Mouse (Mus musculus): ENCODE measurements around the gene Haus8. TPM values are rescaled to one million over a fixed set of nuclear protein-coding genes. Genes with fewer than 3 reads are reported as not detected.
A peak's percentile ranks its signal among the peaks of the same experiment; 100 is the strongest.
"Not testable (repeated sequence)": the region's sequence is repeated elsewhere in the genome, so short reads cannot be mapped to it uniquely, and the experiment has no call there.

The Haus8 gene
- polyA plus RNA-seq, 1 experiment from 2014 or later, result 57.4 TPM

- Histone ChIP-seq H3K9ac (no peak overlapping the region), H3K4me2 (no peak overlapping the region), H3K9me3 (replicated peaks) (no peaks in the 10 kb centered on the region), H3K36me3 (peaks cover 24% of the 10 kb centered on the region), H3K27me3 (no peaks in the 10 kb centered on the region), H3K4me3 (replicated peaks) (no peak overlapping the region), H3K4me1 (replicated peaks) (no peaks in the 10 kb centered on the region), H3K27ac (no peak overlapping the region)
- ATAC-seq (ENCODE audit: low read depth) (no peak), DNase-seq (no peak)
- 83% methylated on average over 1 of the region's 1 CpGs for WGBS (ENCODE audit: insufficient replicate concordance)
Observed at GRCm38 (mm10) chr8:71248203-71248602, 24.5 kb downstream of the Haus8 start.

GRCm38 (mm10) chr8:71242757-71243156, 30.0 kb downstream of the Haus8 start:
- H3K9me3 ChIP-seq (replicated peaks), result no peaks in the 10 kb centered on the region
- no peaks in the 10 kb centered on the region for H3K4me1 ChIP-seq (replicated peaks)
- H3K4me2 ChIP-seq, result no peak overlapping the region
- no peak overlapping the region for H3K4me3 ChIP-seq (replicated peaks)
- 64% methylated on average over 2 of the region's 2 CpGs for WGBS (ENCODE audit: insufficient replicate concordance)
- no peaks in the 10 kb centered on the region for H3K36me3 ChIP-seq
- ATAC-seq (ENCODE audit: low read depth), result no peak
- no peak overlapping the region for H3K9ac ChIP-seq
- DNase-seq, result no peak
- no peaks in the 10 kb centered on the region for H3K27me3 ChIP-seq
- H3K27ac ChIP-seq, result no peak overlapping the region

- H3K27ac ChIP-seq, result no peak overlapping the region
- ATAC-seq (ENCODE audit: low read depth) (no peak), DNase-seq (no peak)
- no peaks in the 10 kb centered on the region for H3K4me1 ChIP-seq (replicated peaks)
- no peaks in the 10 kb centered on the region for H3K9me3 ChIP-seq (replicated peaks)
- no peak overlapping the region for H3K4me3 ChIP-seq (replicated peaks)
- H3K9ac ChIP-seq, result no peak overlapping the region
- H3K4me2 ChIP-seq, result no peak overlapping the region
- no peaks in the 10 kb centered on the region for H3K36me3 ChIP-seq
- no peaks in the 10 kb centered on the region for H3K27me3 ChIP-seq
- 28% methylated on average over 2 of the region's 2 CpGs for WGBS (ENCODE audit: insufficient replicate concordance)
Observed at GRCm38 (mm10) chr8:71224560-71224959, 48.2 kb downstream of the Haus8 start.

- not testable (repeated sequence) for H3K9ac ChIP-seq; H3K27me3 ChIP-seq; H3K9me3 ChIP-seq (replicated peaks); H3K4me1 ChIP-seq (replicated peaks); H3K27ac ChIP-seq; DNase-seq; H3K4me2 ChIP-seq; H3K4me3 ChIP-seq (replicated peaks); H3K36me3 ChIP-seq; ATAC-seq (ENCODE audit: low read depth)
- 71% methylated on average over 3 of the region's 5 CpGs for WGBS (ENCODE audit: insufficient replicate concordance)
Observed at GRCm38 (mm10) chr8:71214266-71214665, 58.5 kb downstream of the Haus8 start.

GRCm38 (mm10) chr8:71205541-71205967, 67.2 kb downstream of the Haus8 start:
- H3K9ac ChIP-seq; ATAC-seq (ENCODE audit: low read depth); H3K36me3 ChIP-seq; H3K9me3 ChIP-seq (replicated peaks); H3K27me3 ChIP-seq; H3K4me1 ChIP-seq (replicated peaks); H3K27ac ChIP-seq; DNase-seq: not testable (repeated sequence)
- Histone ChIP-seq H3K4me3 (replicated peaks) (peak overlapping the region; percentile 36), H3K4me2 (peak overlapping the region; percentile 40)
- WGBS (ENCODE audit: insufficient replicate concordance), result 6% methylated on average over 7 of the region's 11 CpGs

Other genes with a start within 250 kb of the Haus8 start
- gene Myo9b, start 220 bp downstream of the Haus8 start, polyA plus RNA-seq (2015; fragmentation: Nextera tagmentation; extraction: Ambion mirVana), result 6.8 and 7.3 TPM in 2 replicates
- gene Use1, start 93.9 kb upstream of the Haus8 start, polyA plus RNA-seq (2015; fragmentation: Nextera tagmentation; extraction: Ambion mirVana), result 52.1 and 55.8 TPM in 2 replicates
- gene Ocel1, start 98.4 kb upstream of the Haus8 start, polyA plus RNA-seq (2015; fragmentation: Nextera tagmentation; extraction: Ambion mirVana), result 4.3 and 4.4 TPM in 2 replicates
- 18.8 and 19.2 TPM in 2 replicates for gene Nr2f6, start 109.0 kb upstream of the Haus8 start, polyA plus RNA-seq (2015; fragmentation: Nextera tagmentation; extraction: Ambion mirVana)
- gene Ushbp1, start 122.9 kb upstream of the Haus8 start, polyA plus RNA-seq (2015; fragmentation: Nextera tagmentation; extraction: Ambion mirVana), result 2.6 and 2.8 TPM in 2 replicates
- 65.1 and 74.8 TPM in 2 replicates for gene Babam1, start 123.9 kb upstream of the Haus8 start, polyA plus RNA-seq (2015; fragmentation: Nextera tagmentation; extraction: Ambion mirVana)
- 39.5 and 40.9 TPM in 2 replicates for gene Ankle1, start 133.1 kb upstream of the Haus8 start, polyA plus RNA-seq (2015; fragmentation: Nextera tagmentation; extraction: Ambion mirVana)
- gene Abhd8, start 190.7 kb upstream of the Haus8 start, polyA plus RNA-seq (2015; fragmentation: Nextera tagmentation; extraction: Ambion mirVana), result 12.3 and 13.2 TPM in 2 replicates
- gene Mrpl34, start 192.0 kb upstream of the Haus8 start, polyA plus RNA-seq (2015; fragmentation: Nextera tagmentation; extraction: Ambion mirVana), result 154 and 157 TPM in 2 replicates
- 50.9 and 51.6 TPM in 2 replicates for gene Dda1, start 196.3 kb upstream of the Haus8 start, polyA plus RNA-seq (2015; fragmentation: Nextera tagmentation; extraction: Ambion mirVana)
- gene Ano8, start 213.0 kb upstream of the Haus8 start, polyA plus RNA-seq (2015; fragmentation: Nextera tagmentation; extraction: Ambion mirVana), result 0.12 and 0.14 TPM in 2 replicates
- 6.8 and 7.3 TPM in 2 replicates for gene Gtpbp3, start 215.2 kb upstream of the Haus8 start, polyA plus RNA-seq (2015; fragmentation: Nextera tagmentation; extraction: Ambion mirVana)
- 24.3 and 28.4 TPM in 2 replicates for gene Plvap, start 238.8 kb upstream of the Haus8 start, polyA plus RNA-seq (2015; fragmentation: Nextera tagmentation; extraction: Ambion mirVana)